Mouse (Mus musculus): ENCODE measurements around the gene Gabpa. TPM values are rescaled to one million over a fixed set of nuclear protein-coding genes. Genes with fewer than 3 reads are reported as not detected.

Gabpa gene
- polyA plus RNA-seq, 1 experiment from 2014 or later: 41.2 TPM

- ATAC-seq (ENCODE audit: low FRiP score) (0 out of 2 replicates have a peak, but pooled peaks have one; percentile 0), DNase-seq (ENCODE audit: low spot score, missing footprints) (no peak)
- H3K4me1 ChIP-seq (ENCODE audit: control insufficient read depth, insufficient read depth, low read length): peaks cover 11% of the 10 kb centered on the region
- H3K4me2 ChIP-seq: peak overlapping the region; percentile 66
- H3K36me3 ChIP-seq (ENCODE audit: control insufficient read depth, insufficient read depth, low read length): peaks cover 8% of the 10 kb centered on the region; the same call in 1 of the 2 replicates
- H3K27me3 ChIP-seq (ENCODE audit: control insufficient read depth, insufficient read depth, low read length): no peaks in the 10 kb centered on the region
- peak overlapping the region; percentile 98 for H3K9ac ChIP-seq (ENCODE audit: low read length)
- WGBS: 2% methylated on average over 22 of the region's 22 CpGs
- peak overlapping the region; percentile 95 for H3K27ac ChIP-seq (ENCODE audit: low read depth, low read length)
- peak overlapping the region; percentile 95 for H3K4me3 ChIP-seq (ENCODE audit: low read depth, low read length)
- H3K9me3 ChIP-seq (ENCODE audit: control insufficient read depth, low read length): no peaks in the 10 kb centered on the region
Observed at GRCm38 (mm10) chr16:84834344-84834743, 381 bp upstream of the Gabpa start.

GRCm38 (mm10) chr16:84835441-84835822, 707 bp downstream of the Gabpa start, which contains the start of gene Atp5j:
Atp5j (minus strand) TSS chr16:84835625.
- Histone ChIP-seq H3K36me3 (ENCODE audit: control insufficient read depth, insufficient read depth, low read length) (0 out of 2 replicates have a peak, but pooled peaks cover 4% of the 10 kb centered on the region), H3K4me2 (peak within 1 kb of the TSS; percentile 66), H3K9ac (ENCODE audit: low read length) (peak within 1 kb of the TSS; percentile 98), H3K4me1 (ENCODE audit: control insufficient read depth, insufficient read depth, low read length) (peaks cover 11% of the 10 kb centered on the region), H3K4me3 (ENCODE audit: low read depth, low read length) (peak within 1 kb of the TSS; percentile 95), H3K27ac (ENCODE audit: low read depth, low read length) (peak within 1 kb of the TSS; percentile 95), H3K9me3 (ENCODE audit: control insufficient read depth, low read length) (no peaks in the 10 kb centered on the region), H3K27me3 (ENCODE audit: control insufficient read depth, insufficient read depth, low read length) (no peaks in the 10 kb centered on the region)
- peak; percentile 66 for ATAC-seq (ENCODE audit: low FRiP score)
- no peak for DNase-seq (ENCODE audit: low spot score, missing footprints)
- WGBS: under 1% methylated on average over 54 of the region's 57 CpGs

DNA sequence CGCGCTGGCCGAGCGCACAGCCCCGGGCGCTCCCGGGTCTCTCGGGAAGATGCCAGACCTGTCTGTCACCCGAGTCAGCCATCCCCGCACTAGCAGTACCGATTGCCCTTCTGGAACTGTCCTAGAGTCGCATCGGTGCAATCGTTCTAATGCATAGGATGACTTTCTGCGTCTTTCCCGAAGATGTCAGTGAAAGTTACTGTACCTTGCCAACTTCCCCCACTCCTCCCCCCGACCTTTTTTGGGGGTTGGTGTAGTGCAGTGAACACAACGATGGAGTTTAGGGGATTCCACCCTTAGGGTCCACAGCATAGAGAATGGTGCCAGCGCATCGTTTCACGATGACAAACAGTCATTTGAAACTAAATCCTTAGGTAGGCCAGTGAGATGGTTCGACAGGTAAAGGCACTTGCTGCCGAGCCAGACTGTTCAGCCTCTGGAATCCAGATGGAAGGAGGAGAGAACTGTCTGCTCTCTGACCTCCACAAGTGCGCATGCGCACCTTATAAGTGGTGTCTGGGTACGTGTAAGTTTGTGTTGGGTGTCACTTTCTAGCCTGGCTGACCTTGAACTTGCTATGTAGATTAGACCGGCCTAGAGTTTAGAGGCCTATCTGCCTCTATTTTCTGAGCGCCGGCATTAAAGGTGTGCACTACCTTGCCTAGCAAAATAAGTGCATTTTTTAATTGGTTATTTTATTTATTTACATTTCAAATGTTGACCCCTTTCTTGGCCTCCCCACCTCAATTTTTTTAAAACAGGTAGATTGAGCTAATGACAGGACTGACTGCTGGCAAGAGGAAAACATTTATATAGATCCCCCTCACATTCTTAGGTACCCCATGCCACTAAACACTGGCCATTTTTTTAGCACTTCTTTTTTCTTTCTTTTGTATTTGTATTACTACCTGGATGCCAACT, 1.4 kb downstream of the Gabpa start:
- Histone ChIP-seq H3K4me1 (ENCODE audit: control insufficient read depth, insufficient read depth, low read length) (peaks cover 11% of the 10 kb centered on the region), H3K36me3 (ENCODE audit: control insufficient read depth, insufficient read depth, low read length) (0 out of 2 replicates have a peak, but pooled peaks cover 4% of the 10 kb centered on the region), H3K27ac (ENCODE audit: low read depth, low read length) (peak overlapping the region; percentile 95), H3K27me3 (ENCODE audit: control insufficient read depth, insufficient read depth, low read length) (no peaks in the 10 kb centered on the region), H3K4me2 (peak overlapping the region; percentile 66), H3K9ac (ENCODE audit: low read length) (peak overlapping the region; percentile 98), H3K9me3 (ENCODE audit: control insufficient read depth, low read length) (no peaks in the 10 kb centered on the region), H3K4me3 (ENCODE audit: low read depth, low read length) (peak overlapping the region; percentile 95)
- peak; percentile 93 for DNase-seq (ENCODE audit: low spot score, missing footprints)
- WGBS: 12% methylated on average over 25 of the region's 29 CpGs
- peak; percentile 4 for ATAC-seq (ENCODE audit: low FRiP score)

GRCm38 (mm10) chr16:84838576-84838975, 3.9 kb downstream of the Gabpa start:
- DNase-seq (ENCODE audit: low spot score, missing footprints): no peak
- H3K4me3 ChIP-seq (ENCODE audit: low read depth, low read length): no peak overlapping the region
- no peaks in the 10 kb centered on the region for H3K9me3 ChIP-seq (ENCODE audit: control insufficient read depth, low read length)
- no peak for ATAC-seq (ENCODE audit: low FRiP score)
- H3K9ac ChIP-seq (ENCODE audit: low read length): no peak overlapping the region
- H3K4me2 ChIP-seq: no peak overlapping the region
- WGBS: 83% methylated on average over 2 of the region's 2 CpGs
- peaks cover 11% of the 10 kb centered on the region for H3K4me1 ChIP-seq (ENCODE audit: control insufficient read depth, insufficient read depth, low read length)
- H3K36me3 ChIP-seq (ENCODE audit: control insufficient read depth, insufficient read depth, low read length): no peaks in the 10 kb centered on the region
- H3K27me3 ChIP-seq (ENCODE audit: control insufficient read depth, insufficient read depth, low read length): no peaks in the 10 kb centered on the region
- H3K27ac ChIP-seq (ENCODE audit: low read depth, low read length): no peak overlapping the region

DNA sequence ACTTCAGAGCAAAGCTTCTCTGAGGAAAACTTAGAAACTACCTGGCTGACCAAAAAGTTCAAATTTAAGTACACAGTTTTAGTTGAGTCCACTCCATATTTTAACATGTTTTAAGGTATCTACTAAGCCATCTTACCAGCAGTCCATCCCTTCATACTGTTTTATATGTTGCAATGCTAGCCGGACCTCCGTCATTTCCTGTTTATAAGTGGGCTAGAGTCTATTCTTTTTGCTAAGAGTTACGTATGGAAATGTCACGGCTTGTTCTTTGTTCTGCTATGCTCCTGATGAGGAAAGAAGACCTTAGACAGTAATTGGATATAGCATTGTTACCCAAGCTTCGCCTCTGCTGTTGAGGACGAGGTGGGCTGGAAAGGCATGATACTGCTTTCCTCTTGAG, 18.8 kb downstream of the Gabpa start:
- Histone ChIP-seq H3K4me3 (ENCODE audit: low read depth, low read length) (no peak overlapping the region), H3K27ac (ENCODE audit: low read depth, low read length) (no peak overlapping the region), H3K4me1 (ENCODE audit: control insufficient read depth, insufficient read depth, low read length) (no peaks in the 10 kb centered on the region), H3K9me3 (ENCODE audit: control insufficient read depth, low read length) (no peaks in the 10 kb centered on the region), H3K9ac (ENCODE audit: low read length) (no peak overlapping the region), H3K27me3 (ENCODE audit: control insufficient read depth, insufficient read depth, low read length) (no peaks in the 10 kb centered on the region), H3K4me2 (no peak overlapping the region), H3K36me3 (ENCODE audit: control insufficient read depth, insufficient read depth, low read length) (peaks cover 11% of the 10 kb centered on the region; the same call in 1 of the 2 replicates)
- no peak for ATAC-seq (ENCODE audit: low FRiP score)
- DNase-seq (ENCODE audit: low spot score, missing footprints): no peak
- WGBS: 93% methylated on average over 6 of the region's 6 CpGs

GRCm38 (mm10) chr16:84864656-84865055, 29.9 kb downstream of the Gabpa start:
- Histone ChIP-seq H3K36me3 (ENCODE audit: control insufficient read depth, insufficient read depth, low read length) (0 out of 2 replicates have a peak, but pooled peaks cover 2% of the 10 kb centered on the region), H3K9ac (ENCODE audit: low read length) (no peak overlapping the region), H3K4me3 (ENCODE audit: low read depth, low read length) (no peak overlapping the region), H3K27me3 (ENCODE audit: control insufficient read depth, insufficient read depth, low read length) (no peaks in the 10 kb centered on the region), H3K4me1 (ENCODE audit: control insufficient read depth, insufficient read depth, low read length) (no peaks in the 10 kb centered on the region), H3K27ac (ENCODE audit: low read depth, low read length) (no peak overlapping the region), H3K4me2 (no peak overlapping the region), H3K9me3 (ENCODE audit: control insufficient read depth, low read length) (no peaks in the 10 kb centered on the region)
- DNase-seq (ENCODE audit: low spot score, missing footprints): no peak
- ATAC-seq (ENCODE audit: low FRiP score): no peak
- 92% methylated on average over 8 of the region's 8 CpGs for WGBS

GRCm38 (mm10) chr16:84873805-84874204, 39.1 kb downstream of the Gabpa start:
- H3K36me3 ChIP-seq (ENCODE audit: control insufficient read depth, insufficient read depth, low read length): no peaks in the 10 kb centered on the region
- H3K9me3 ChIP-seq (ENCODE audit: control insufficient read depth, low read length): no peaks in the 10 kb centered on the region
- H3K27ac ChIP-seq (ENCODE audit: low read depth, low read length): no peak overlapping the region
- WGBS: 85% methylated on average over 8 of the region's 8 CpGs
- ATAC-seq (ENCODE audit: low FRiP score) (no peak), DNase-seq (ENCODE audit: low spot score, missing footprints) (peak; percentile 54)
- H3K27me3 ChIP-seq (ENCODE audit: control insufficient read depth, insufficient read depth, low read length): no peaks in the 10 kb centered on the region
- no peaks in the 10 kb centered on the region for H3K4me1 ChIP-seq (ENCODE audit: control insufficient read depth, insufficient read depth, low read length)
- H3K4me3 ChIP-seq (ENCODE audit: low read depth, low read length): no peak overlapping the region
- H3K9ac ChIP-seq (ENCODE audit: low read length): no peak overlapping the region
- no peak overlapping the region for H3K4me2 ChIP-seq

GRCm38 (mm10) chr16:84875012-84875717, 40.4 kb downstream of the Gabpa start:
- H3K9me3 ChIP-seq (ENCODE audit: control insufficient read depth, low read length): no peaks in the 10 kb centered on the region
- DNase-seq (ENCODE audit: low spot score, missing footprints): peak; percentile 8

DNA sequence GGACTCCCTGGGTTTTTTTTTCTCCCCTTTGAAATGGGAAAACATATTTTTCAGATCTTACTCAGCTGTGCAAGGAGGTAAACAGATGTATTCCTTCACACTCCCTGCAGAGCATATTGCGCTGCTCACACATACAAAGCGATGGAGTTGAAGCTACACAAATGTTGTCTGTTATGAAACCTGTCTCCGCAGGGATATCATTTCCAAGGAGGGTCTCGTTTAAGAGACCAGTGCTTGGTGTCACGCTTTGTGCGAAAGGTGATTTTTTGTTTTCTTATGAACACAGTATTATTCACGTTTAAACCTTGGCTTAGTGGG, 41.0 kb downstream of the Gabpa start:
- peak; percentile 64 for DNase-seq (ENCODE audit: low spot score, missing footprints)
- no peak overlapping the region for H3K4me2 ChIP-seq

More at GRCm38 (mm10) chr16:84875012-84875717, 40.4 kb downstream of the Gabpa start:
- Histone ChIP-seq H3K27me3 (ENCODE audit: control insufficient read depth, insufficient read depth, low read length) (no peaks in the 10 kb centered on the region), H3K4me3 (ENCODE audit: low read depth, low read length) (no peak overlapping the region), H3K36me3 (ENCODE audit: control insufficient read depth, insufficient read depth, low read length) (no peaks in the 10 kb centered on the region), H3K27ac (ENCODE audit: low read depth, low read length) (no peak overlapping the region), H3K9ac (ENCODE audit: low read length) (no peak overlapping the region), H3K4me2 (no peak overlapping the region), H3K4me1 (ENCODE audit: control insufficient read depth, insufficient read depth, low read length) (no peaks in the 10 kb centered on the region)
- no peak for ATAC-seq (ENCODE audit: low FRiP score)
- WGBS: 81% methylated on average over 24 of the region's 24 CpGs

More for the DNA sequence above, 41.0 kb downstream of the Gabpa start:
- no peak for ATAC-seq (ENCODE audit: low FRiP score)
- Histone ChIP-seq H3K27ac (ENCODE audit: low read depth, low read length) (no peak overlapping the region), H3K4me3 (ENCODE audit: low read depth, low read length) (no peak overlapping the region), H3K9ac (ENCODE audit: low read length) (no peak overlapping the region), H3K4me1 (ENCODE audit: control insufficient read depth, insufficient read depth, low read length) (no peaks in the 10 kb centered on the region), H3K36me3 (ENCODE audit: control insufficient read depth, insufficient read depth, low read length) (no peaks in the 10 kb centered on the region), H3K27me3 (ENCODE audit: control insufficient read depth, insufficient read depth, low read length) (no peaks in the 10 kb centered on the region), H3K9me3 (ENCODE audit: control insufficient read depth, low read length) (no peaks in the 10 kb centered on the region)
- WGBS: 88% methylated on average over 7 of the region's 7 CpGs

All from midbrain, embryonic 11.5 days (tissue).